Mouse (Mus musculus) adrenal gland, postnatal 36 days (tissue): ENCODE measurements around the gene Hrasls5. TPM values are rescaled to one million over a fixed set of nuclear protein-coding genes. Genes with fewer than 3 reads are reported as not detected.
A peak's percentile ranks its signal among the peaks of the same experiment; 100 is the strongest.

ENCODE experiments used
- DNase-seq, 2 experiments: peaks; one replicate each; pipeline ENCODE4 v3.0.0; 2021; ENCODE audit warnings: mixed read lengths in 1 of 2
- long read RNA-seq, 2 experiments: library from polyadenylated mRNA; stranded (forward); transcript quantifications; one replicate each; pipeline ENCODE4 v2.0.0; 2021; ENCODE audit warnings: borderline sequencing depth in 2 of 2
- total RNA-seq, 2 experiments: library from RNA; stranded (reverse); gene quantifications; 2 replicates each; pipeline ENCODE4 v1.2.3; 2021

Hrasls5 gene
- under 1 TPM; 0.26 to 0.70 TPM for total RNA-seq
- long read RNA-seq, experiment 1, result 0 reads
- long read RNA-seq, experiment 2, result 0 reads

GRCm38 (mm10) chr19:7611942-7612757 lies at the start of gene Hrasls5:
Gene Hrasls5, plus strand, starts transcription at chr19:7612541.
- DNase-seq, result peak; percentile 52 to 60

DNA sequence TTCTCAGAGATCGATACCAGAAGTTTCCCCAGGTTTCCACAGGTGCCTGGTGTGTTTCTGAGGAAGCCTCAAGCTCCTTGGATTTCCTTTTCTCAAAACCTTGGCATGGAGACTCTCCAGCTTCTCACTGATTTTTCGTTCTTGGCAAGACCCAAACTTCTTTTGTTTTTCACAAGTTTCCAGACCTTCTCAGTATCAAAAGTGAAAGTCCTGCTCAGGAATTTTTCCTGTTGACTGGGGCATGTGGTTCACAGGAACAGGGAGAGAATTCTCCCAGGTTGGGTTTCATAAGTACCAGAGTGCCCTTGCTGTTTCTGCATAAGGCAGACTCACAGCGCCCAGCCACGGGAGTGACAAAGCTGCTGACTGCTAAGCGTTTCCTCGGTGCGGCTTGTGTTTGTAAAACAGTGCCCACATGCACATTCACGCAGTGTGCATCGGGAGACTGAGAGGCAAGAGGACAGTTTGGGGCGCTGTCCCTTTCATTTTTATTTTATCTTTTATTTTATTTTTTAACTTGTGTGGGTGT lies 49.7 kb upstream of the Hrasls5 start:
- no peak for DNase-seq

- no peak for DNase-seq
Measured at GRCm38 (mm10) chr19:7563676-7564075, 48.7 kb upstream of the Hrasls5 start.

- DNase-seq, result no peak
Measured at GRCm38 (mm10) chr19:7564457-7564856, 47.9 kb upstream of the Hrasls5 start.

- DNase-seq, result no peak
Measured at GRCm38 (mm10) chr19:7566826-7567225, 45.5 kb upstream of the Hrasls5 start.

GRCm38 (mm10) chr19:7568364-7568763 lies 44.0 kb upstream of the Hrasls5 start:
- DNase-seq, result no peak

- no peak for DNase-seq
Measured at GRCm38 (mm10) chr19:7569650-7570049, 42.7 kb upstream of the Hrasls5 start.

- DNase-seq, result no peak
Measured at GRCm38 (mm10) chr19:7576180-7576579, 36.2 kb upstream of the Hrasls5 start.

- no peak for DNase-seq
Measured at GRCm38 (mm10) chr19:7577710-7578109, 34.6 kb upstream of the Hrasls5 start.

DNA sequence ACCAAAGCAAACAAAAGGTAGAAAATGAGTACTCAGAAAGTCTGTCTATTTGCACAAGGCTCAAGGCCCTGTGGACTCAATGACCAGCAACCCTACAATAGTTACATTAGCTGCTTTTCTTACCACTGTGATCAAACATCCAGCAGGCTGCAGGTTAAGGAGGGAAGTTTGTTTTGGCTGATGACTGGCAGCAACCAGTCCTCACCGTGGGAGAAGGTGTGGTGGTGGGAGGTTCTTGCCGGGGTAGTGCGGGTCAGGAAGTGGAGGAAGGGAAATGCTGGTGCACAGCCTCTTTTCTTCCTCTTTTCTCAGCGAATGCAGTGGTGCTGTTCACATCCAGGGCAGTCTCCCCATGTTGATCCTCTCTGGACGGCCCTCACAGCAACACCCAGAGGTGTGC lies 31.3 kb upstream of the Hrasls5 start:
- DNase-seq, result no peak

DNA sequence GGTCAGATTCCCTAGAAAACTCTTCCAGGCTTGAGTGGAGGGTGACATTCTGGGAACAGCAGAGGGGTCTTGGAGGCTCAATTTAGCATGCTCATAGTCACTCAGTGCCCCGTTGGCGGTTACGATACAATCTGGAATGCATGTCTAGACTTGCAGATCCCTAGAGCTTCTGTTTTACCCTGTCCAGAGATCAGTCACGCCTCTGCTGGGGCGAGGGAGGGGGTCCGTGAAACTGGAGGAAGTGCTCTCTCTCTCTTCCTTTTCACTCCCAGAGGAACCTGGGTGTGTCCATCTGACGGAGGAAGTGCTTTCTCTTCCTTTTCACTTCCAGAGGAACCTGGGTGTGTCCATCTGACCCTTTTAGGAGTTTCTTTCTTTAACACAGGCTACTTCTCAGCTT lies 29.2 kb upstream of the Hrasls5 start:
- no peak for DNase-seq

GRCm38 (mm10) chr19:7583599-7583998 lies 28.7 kb upstream of the Hrasls5 start:
- no peak for DNase-seq

GRCm38 (mm10) chr19:7585279-7585678 lies 27.1 kb upstream of the Hrasls5 start:
- DNase-seq, result peak; percentile 67 to 78

DNA sequence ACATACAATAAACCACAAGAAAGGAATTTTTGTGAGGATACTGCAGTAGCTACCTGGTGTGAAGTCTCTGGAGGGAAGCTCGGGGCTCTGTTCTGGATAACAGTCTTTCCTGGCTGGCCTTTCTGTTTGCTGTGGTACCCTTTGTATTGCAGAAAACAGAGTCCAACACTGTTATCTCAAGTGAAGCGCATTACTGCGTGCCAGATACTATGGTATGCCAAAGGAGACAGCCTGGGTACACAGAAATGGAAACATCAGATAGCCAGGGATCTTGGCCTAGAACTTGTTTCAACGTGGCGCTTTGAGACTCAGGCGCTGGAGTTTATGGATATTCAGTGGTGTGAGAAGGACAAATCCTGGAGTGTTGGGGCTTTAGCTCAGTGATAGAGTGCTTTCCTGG lies 26.6 kb upstream of the Hrasls5 start:
- DNase-seq, result no peak

GRCm38 (mm10) chr19:7590795-7591194 lies 21.5 kb upstream of the Hrasls5 start:
- no peak for DNase-seq

DNA sequence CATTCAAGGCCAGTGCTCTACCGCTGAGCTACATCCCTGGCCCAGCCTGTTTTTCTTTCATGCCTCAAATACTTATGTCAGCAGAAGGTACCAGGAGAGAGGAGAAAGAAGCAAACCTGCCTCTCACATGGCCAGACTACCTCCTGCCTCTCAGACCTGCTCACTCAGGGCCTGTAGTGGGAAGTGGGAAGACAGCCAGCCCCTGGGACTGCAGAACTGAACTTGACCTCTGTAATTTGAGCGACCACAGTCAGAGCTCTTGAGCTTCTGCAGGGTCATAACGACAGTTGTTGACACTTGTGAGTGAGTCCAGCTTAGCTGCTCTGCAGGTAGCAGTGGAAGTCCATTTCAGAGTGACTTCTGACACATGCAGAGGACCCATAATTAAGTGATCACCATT lies 20.3 kb upstream of the Hrasls5 start:
- DNase-seq, result peak; percentile 11 to 23

DNA sequence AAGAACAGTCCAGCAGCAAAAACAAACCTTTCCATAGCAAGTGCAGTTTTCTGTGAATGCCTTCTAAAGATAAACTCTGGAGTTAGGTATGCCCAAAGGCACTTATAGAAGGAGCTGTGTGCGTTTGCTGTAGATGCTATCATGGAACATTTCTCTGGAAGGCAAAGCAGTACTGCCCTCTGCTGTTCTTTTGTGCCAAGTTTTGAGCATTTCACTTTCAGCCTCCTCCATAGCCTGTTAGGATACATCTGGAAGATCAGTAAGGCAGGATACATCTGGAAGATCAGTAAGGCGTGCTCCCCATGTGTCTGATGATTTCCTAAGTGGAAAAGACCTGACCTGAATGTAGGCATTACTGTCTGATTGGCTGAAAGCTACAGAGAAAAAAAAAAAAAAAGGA lies 16.8 kb upstream of the Hrasls5 start:
- DNase-seq, result peak; percentile 22 to 55

- DNase-seq, result no peak
Measured at GRCm38 (mm10) chr19:7598481-7598880, 13.9 kb upstream of the Hrasls5 start.

DNA sequence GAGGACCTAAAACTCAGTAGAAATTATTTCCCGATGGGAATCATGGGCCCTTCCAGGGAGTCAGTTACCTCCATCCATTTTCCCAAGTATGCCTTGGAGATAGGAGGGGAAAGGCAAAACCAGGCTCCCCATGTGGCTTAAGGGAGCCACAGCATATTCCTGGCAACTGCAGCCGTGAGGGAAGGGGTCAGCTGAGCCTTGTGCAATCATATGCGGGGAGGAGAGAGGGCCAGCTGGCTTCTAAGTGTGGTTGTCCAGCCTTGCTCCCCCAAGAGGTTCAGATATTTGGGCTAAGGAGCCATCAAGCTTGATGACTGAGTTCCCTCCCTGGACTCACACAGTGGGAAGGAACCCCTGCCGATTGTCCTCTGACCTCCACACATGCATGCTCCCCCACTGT lies 10.8 kb upstream of the Hrasls5 start:
- peak in 1 of 2 experiments; percentile 39 for DNase-seq

- DNase-seq, result no peak
Measured at GRCm38 (mm10) chr19:7604107-7604506, 8.2 kb upstream of the Hrasls5 start.

GRCm38 (mm10) chr19:7605013-7605412 lies 7.3 kb upstream of the Hrasls5 start:
- DNase-seq, result no peak

- peak; percentile 17 to 63 for DNase-seq
Measured at GRCm38 (mm10) chr19:7605930-7606783, 6.2 kb upstream of the Hrasls5 start.
